Mouse (Mus musculus): ENCODE results near the gene Sec14l5.

Gene Sec14l5

DNA sequence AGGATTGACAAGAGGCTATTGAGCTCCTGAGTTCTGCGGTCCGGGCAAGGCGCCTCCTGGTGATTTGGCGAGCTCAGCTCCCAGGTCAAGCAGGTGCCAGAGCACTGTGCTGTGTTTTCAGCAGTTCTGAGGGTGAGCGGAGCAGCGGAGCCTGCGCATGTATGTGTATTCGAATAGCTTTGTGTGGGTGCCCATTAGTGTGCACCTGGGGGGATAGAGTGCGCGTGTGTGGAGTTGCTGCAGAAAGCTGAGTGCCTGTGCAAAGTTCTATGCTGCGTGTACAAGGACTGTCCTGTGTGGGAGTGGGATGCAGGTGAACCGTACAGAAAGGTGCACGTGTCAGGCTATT, at the start of gene Sec14l5:
TSS of gene Sec14l5 (plus strand) at position 73 of the 349 bp plus-strand sequence.
- no peak for DNase-seq

- no peak for DNase-seq
Observed at GRCm38 (mm10) chr16:5101000-5101399, 45.9 kb upstream of the Sec14l5 start.

GRCm38 (mm10) chr16:5109877-5110276, 37.0 kb upstream of the Sec14l5 start:
- peak; percentile 31 to 43 for DNase-seq

- no peak for DNase-seq
Observed at GRCm38 (mm10) chr16:5111021-5111420, 35.9 kb upstream of the Sec14l5 start.

DNA sequence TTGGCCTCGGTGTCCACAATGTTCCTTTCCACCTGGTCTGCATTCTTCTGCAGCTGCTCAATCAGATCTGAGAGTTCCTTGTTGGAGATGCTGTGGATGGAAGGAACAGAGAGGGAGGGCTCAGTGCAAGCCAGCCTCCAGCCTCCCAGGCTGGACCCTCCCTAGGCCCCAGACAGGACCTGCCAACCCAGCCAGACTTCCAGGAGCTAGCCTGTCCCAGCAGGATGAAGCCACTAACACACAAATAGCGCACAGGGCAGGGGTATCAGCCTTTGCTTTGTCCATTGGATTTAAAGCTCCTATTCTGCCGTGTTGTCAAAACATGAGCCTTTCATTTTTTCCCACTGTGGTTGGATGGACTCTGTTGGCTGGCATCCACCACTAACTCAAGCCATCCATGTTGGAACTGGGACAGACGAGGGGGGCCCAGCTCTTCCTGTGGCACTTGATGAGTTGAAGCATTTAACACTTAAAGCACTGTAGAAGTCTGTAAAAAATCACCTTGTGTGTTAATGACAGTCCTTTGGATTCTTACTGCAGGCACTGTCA, 33.8 kb upstream of the Sec14l5 start:
- no peak for DNase-seq

- no peak for DNase-seq
Observed at GRCm38 (mm10) chr16:5113582-5113981, 33.3 kb upstream of the Sec14l5 start.

- peak; percentile 18 to 20 for DNase-seq
Observed at GRCm38 (mm10) chr16:5119385-5119784, 27.5 kb upstream of the Sec14l5 start.

DNA sequence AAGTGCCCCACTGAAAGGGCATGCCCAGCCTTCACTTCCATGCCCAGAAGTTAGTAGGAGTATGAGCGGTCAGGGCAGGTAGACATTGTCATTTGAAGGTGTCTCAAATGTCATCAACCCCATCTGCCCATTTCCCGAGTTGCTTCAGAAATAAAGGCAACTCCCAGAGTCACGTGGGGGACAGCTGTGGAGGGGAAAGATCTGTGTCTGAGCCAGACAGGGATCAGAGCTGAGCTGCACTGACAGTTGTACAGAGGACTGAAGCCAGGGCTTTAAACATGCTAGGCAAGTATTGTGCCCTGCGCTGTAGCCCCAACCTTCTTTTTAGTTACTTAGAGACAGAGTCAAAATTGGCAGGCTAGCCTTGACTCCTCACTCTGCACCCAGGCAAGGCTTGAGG, 27.1 kb upstream of the Sec14l5 start:
- DNase-seq: no peak

GRCm38 (mm10) chr16:5123476-5123875, 23.4 kb upstream of the Sec14l5 start:
- no peak for DNase-seq

DNA sequence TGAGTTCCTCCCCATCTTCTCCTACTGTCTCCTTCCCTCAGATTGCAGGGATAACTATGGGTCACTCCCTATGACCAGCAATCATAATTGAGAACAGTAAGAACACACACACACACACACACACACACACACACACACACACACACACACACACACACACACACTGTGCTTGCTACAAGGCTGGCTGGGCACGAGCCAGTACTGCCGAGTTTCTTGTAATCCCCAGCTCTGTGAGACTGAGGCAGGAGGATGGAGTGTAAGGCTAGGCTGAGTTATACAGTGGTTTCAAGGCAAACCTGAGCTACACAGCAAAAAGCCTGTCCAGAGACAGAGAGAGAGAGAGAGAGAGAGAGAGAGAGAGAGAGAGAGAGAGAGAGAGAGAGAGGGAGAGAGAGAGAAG, 16.7 kb upstream of the Sec14l5 start:
- DNase-seq: no peak

DNA sequence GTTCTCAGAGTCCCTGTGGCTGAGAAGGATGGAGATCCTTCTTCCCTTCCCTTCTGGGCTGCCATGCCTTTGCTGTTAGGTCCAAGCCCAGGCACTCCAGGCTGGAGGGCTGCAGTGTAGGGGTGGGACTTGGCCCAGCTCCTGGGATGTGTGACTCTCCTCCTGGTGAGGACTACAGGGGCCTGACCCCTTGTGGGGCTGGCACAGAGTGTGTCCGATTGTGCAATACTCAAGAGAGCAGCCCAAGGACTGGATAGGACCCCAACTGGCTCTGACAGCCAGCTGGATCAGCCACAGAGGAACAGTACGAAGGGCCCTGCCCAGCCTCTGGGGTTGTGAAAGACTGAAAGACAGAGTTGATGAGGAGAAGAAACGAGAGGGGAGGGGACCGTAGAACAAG, 16.1 kb upstream of the Sec14l5 start:
- DNase-seq: peak; percentile 25 to 48

GRCm38 (mm10) chr16:5131251-5131922, 15.5 kb upstream of the Sec14l5 start:
- DNase-seq: no peak

DNA sequence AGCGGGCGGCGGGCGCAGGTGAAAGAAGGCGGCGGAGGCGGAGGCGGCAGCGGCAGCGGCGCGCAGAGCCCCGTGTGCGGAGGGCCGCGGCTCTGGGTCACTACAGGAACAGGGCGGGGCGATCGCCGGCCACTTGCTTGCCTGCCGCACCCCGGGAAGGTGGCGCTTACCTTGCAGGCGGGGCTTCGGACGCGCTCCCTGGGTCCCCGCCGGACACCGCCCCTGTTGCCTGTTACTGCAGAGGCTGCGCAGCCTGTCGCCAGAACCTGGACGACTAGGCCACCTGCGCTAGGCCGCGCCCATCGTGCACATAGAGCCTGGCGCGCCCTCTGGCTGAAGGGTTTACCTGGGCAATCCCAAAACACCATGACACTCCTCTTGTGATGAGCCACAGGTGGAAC, 14.5 kb upstream of the Sec14l5 start, which contains the start of gene Ppl:
TSS of gene Ppl (minus strand) at position 21 of the 401 bp plus-strand sequence.
- peak; percentile 91 for DNase-seq

GRCm38 (mm10) chr16:5134623-5135330, 12.1 kb upstream of the Sec14l5 start:
- peak; percentile 52 to 65 for DNase-seq

DNA sequence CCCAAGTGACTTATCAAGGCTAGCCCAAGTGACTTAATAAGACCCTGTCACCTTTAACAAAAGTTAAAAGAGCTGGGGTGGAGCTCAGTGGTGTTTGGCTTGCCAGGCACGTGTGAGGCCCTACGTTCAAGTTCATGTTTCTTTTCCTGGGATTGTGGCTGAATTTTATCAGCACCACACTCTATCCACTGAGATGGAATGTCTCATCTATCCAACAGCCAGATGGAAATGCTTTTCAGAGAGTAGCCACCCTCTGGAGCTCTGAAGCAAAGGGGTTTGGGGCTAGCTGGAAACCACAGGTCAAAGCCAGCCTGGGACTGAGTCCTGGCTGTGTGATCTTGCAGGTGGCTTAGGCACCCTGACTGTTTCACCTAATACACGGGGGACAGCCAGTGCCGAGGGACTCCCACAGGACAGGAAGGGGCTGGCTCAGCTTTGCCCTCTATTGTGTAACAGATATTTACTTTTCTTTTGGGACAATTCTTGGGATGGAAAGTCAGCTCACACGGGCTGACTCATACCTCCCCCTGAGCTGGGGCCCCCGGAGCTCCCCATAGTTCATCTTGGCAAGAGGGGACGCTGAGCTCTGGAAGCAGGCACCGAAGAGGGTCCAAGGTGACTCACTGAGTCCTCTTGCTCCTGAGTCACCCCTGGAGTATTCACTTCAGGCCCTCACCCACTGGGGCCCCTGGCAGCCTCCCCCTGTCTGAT, 11.2 kb upstream of the Sec14l5 start:
- no peak for DNase-seq

- peak; percentile 68 to 74 for DNase-seq
Observed at GRCm38 (mm10) chr16:5136505-5136904, 10.4 kb upstream of the Sec14l5 start.

GRCm38 (mm10) chr16:5137006-5137540, 9.8 kb upstream of the Sec14l5 start:
- DNase-seq: no peak

- peak in 1 of 2 experiments; percentile 15 for DNase-seq
Observed at GRCm38 (mm10) chr16:5139741-5140140, 7.2 kb upstream of the Sec14l5 start.

DNA sequence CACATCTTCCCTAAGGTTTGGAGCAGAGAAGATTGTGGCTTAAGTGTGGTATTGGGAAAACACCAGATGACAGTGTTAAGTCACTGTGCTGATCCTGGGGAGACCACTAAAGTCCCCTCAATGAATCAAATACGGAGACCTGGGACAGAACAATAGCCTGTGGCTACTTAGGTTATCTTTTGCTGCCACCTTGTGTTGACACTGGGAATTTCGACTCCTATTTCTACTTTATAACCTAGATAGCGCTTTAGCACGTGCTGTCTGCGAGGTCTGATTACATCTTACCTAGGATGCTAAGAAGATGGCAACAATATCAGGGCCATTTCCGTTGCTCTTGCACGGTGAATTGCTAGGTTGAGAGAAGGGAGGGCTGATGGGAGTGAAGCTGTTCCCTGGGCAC, 1.3 kb upstream of the Sec14l5 start:
- DNase-seq: peak; percentile 80 to 88

GRCm38 (mm10) chr16:5146367-5147036, 407 bp upstream of the Sec14l5 start:
- peak; percentile 89 to 92 for DNase-seq

GRCm38 (mm10) chr16:5150544-5150943, 3.6 kb downstream of the Sec14l5 start:
- no peak for DNase-seq

- no peak for DNase-seq
Observed at GRCm38 (mm10) chr16:5153299-5154026, 6.6 kb downstream of the Sec14l5 start.
